Mouse (Mus musculus) bone marrow macrophage, adult 2 months (primary cell): ENCODE results near the gene Oprm1.

Experiments used
- CTCF ChIP-seq: IDR thresholded peaks from 2 replicates; pipeline ENCODE4 v1.5.1; 2012; ENCODE audit warnings: low read depth, mild to moderate bottlenecking, low read length, moderate library complexity
- POLR2A ChIP-seq: IDR thresholded peaks from 2 replicates; pipeline ENCODE4 v1.6.1; 2012; ENCODE audit warnings: mild to moderate bottlenecking, low read depth, low read length, borderline replicate concordance

- no peak for TF ChIP-seq CTCF
- no peak for TF ChIP-seq POLR2A
These were observed 262.2 kb downstream of the Oprm1 start for GRCm38 (mm10) chr10:7020551-7020950.
